Mouse (Mus musculus) adrenal gland, adult 8-10 months (tissue): ENCODE measurements around the gene Srebf1. TPM values are rescaled to one million over a fixed set of nuclear protein-coding genes. Genes with fewer than 3 reads are reported as not detected.

Experiments
- DNase-seq: peaks from one replicate; pipeline ENCODE4 v3.0.0; 2022
- total RNA-seq, 4 experiments: library from RNA; stranded (reverse); gene quantifications; 2 replicates each; pipeline ENCODE4 v1.2.4; 2022

The Srebf1 gene
- total RNA-seq, 4 experiments from 2014 or later = 165 to 367 (median 213) TPM

GRCm38 (mm10) chr11:60202710-60203638 lies 19.4 kb downstream of the Srebf1 start:
- no peak for DNase-seq

GRCm38 (mm10) chr11:60200384-60200783 lies 22.0 kb downstream of the Srebf1 start:
- no peak for DNase-seq

GRCm38 (mm10) chr11:60199702-60200184 lies 22.6 kb downstream of the Srebf1 start:
- DNase-seq = peak; percentile 82

- no peak for DNase-seq
These were observed 23.7 kb downstream of the Srebf1 start for GRCm38 (mm10) chr11:60198651-60199050.

DNA sequence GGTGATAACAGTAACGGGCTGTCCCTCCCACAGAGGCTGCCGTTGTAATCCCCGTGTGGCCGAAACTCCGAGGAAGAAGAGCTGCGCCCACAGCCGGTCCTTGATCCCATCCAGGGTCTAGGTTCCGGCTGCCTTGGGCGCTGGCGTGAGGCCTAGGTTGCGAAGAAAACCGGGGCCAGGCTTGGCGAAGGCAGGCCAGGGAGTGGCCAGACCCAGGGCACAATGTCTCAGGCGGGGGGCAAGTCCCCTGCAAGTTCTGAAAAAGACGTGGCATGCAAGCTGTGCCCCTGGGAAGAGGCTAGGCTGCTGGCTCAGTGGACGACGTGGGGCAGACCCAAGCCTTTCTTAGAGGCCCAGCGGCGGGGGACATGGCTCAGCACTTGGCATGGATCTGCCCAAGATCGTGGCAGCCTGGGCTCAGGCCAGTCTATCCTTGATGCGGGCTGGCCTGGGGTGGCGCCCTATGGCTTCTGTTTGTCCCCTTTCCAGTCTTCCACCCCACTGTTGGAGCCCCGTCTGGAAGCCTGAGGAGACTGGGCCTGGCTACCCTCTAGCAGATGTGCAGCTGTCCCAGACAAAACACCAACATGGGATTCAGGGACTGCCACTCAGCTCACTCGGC lies 24.3 kb downstream of the Srebf1 start:
- DNase-seq = no peak

DNA sequence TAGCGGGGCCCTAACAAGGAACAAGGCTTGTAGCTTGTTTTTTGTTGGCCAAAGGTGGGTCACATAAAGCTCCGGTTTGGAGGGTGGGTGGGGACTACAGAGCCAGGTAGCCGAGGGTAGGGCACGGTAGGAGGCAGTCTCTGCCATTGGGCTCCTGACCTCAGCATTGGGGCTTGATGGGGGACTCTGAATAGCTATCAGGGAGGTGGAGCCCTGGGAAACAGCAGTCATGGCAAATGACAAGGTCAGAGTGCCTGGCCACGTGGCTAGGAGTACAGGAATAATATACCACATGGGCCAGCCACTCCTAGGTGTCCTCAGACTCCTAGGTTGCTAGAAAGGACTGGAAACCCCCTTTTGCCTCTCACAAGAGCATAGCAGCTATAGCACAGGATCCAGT lies 26.0 kb downstream of the Srebf1 start:
- no peak for DNase-seq

GRCm38 (mm10) chr11:60195108-60195507 lies 27.3 kb downstream of the Srebf1 start:
- DNase-seq = no peak

- DNase-seq = no peak
These were observed 28.8 kb downstream of the Srebf1 start for GRCm38 (mm10) chr11:60193556-60193955.

DNA sequence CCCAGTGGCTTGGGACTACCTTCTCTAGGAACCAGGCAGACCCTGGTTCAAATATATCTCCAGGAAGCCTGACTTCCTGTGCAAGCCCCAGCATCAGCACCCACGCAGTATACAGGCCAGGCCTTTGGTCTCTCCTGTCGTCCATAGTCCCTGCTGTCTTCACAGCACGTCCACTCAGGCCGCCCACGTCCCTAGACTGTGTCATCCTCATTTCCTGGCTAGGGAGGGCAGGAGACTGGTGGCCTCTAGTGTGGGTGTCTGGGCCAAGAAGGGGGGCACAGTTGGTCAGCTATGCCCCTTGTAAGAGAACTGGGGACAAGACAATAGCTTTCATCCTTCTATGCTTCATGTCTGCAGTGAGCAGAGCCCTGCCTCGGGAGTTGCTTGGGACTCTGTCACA lies 29.8 kb downstream of the Srebf1 start:
- DNase-seq = no peak

- no peak for DNase-seq
These were observed 32.2 kb downstream of the Srebf1 start for GRCm38 (mm10) chr11:60190055-60190641.

- DNase-seq = no peak
These were observed 32.8 kb downstream of the Srebf1 start for GRCm38 (mm10) chr11:60189501-60190040.

DNA sequence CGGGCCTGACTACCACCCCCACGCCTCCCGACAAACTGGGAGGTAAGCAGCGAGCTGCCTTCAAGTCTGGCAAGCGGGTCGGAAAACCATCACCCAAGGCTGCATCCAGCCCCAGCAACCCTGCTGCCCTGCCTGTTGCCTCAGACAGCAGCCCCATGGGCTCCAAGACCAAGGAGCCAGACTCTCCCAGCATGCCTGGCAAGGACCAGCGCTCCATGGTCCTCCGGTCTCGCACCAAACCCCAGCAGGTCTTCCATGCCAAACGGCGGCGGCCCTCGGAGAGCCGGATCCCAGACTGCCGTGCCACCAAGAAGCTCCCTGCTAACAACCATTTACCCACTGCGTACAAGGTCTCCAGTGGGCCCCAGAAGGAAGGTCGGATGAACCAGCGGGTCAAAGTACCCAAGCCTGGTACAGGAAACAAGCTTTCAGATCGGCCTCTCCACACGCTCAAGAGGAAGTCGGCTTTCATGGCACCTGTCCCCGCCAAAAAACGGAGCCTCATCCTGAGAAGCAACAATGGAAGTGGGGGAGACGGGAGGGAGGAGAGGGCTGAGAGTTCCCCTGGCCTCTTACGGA lies 34.0 kb downstream of the Srebf1 start:
- DNase-seq = no peak

DNA sequence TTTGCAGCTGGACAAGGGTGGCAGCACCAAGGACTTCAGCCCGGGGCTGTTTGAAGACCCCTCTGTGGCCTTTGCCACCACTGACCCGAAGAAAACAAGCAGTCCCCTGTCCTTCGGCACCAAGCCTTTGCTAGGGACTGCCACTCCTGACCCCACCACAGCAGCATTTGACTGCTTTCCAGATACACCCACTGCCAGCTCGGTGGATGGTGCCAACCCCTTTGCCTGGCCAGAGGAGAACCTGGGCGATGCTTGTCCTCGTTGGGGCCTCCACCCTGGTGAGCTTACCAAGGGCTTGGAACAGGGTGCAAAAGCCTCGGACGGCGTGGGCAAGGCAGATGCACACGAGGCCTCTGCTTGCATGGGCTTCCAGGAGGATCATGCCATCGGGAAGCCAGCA lies 35.3 kb downstream of the Srebf1 start:
- DNase-seq = no peak

DNA sequence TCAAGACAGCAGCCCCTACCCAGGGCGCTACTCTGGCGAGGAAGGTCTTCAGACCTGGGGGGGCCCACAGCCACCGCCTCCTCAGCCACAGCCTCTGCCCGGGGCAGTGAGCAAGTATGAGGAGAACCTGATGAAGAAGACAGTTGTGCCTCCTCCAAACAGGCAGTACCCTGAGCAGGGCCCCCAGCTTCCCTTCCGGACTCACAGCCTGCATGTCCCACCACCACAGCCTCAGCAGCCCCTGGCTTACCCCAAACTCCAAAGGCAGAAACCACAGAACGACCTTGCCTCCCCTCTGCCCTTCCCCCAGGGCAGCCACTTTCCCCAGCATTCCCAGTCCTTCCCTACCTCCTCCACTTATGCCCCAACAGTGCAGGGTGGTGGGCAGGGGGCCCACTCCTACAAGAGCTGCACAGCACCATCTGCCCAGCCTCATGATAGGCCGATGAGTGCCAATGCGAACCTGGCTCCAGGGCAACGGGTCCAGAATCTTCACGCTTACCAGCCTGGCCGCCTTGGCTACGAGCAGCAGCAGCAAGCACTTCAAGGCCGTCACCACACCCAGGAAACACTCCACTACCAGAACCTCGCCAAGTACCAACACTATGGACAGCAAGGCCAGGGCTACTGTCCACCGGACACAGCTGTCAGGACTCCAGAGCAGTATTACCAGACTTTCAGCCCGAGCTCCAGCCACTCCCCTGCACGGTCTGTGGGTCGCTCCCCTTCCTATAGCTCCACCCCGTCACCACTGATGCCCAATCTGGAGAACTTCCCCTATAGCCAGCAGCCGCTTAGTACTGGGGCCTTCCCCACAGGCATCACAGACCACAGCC lies 36.8 kb downstream of the Srebf1 start:
- peak; percentile 46 for DNase-seq

- DNase-seq = no peak
These were observed 37.7 kb downstream of the Srebf1 start for GRCm38 (mm10) chr11:60184346-60185325.

DNA sequence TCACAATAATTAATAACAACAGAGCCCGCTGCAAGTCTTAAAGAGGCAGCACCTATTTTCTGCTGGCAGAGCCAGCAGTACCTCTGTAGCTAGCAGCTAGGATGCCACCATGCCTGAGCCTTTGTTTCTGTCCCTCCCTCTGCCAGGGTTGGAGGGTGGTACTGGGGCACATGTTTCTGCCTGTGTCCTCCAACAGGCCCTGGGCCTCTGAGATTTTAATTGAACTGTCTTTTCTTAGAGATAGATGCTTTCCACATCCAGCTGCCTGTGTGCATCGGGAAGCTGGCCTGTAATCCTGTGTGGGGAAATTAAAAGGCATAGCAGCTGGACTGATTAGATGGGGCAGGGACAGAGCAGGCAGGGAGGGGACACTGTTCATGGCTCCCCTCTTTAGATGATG lies 39.6 kb downstream of the Srebf1 start:
- DNase-seq = no peak

DNA sequence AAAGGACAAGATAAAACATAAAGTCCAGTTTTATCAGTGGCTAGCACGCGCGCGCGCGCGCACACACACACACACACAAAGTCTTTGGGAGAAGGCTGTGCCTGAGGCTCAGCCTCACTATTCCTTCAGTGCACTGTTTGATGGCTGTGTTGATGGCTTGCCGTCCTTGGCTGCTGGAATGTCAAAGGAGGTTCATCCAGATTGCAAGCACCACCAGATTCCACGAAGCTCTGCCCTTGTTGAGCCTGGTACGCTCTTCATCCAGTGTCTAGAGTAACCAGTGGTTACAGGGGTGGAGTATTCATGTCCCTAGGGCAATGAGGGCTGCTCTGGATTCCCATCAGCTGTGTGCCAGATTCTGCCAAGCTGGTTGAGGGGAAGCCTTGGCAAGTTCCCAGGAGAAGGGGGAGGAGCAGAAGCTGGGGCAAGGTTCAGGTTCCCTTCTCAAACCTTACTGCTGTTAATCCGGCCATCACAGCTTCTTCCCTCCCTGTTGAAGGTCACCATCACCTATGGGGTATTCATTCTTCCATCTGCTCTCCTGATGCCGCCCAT lies 40.2 kb downstream of the Srebf1 start:
- no peak for DNase-seq

DNA sequence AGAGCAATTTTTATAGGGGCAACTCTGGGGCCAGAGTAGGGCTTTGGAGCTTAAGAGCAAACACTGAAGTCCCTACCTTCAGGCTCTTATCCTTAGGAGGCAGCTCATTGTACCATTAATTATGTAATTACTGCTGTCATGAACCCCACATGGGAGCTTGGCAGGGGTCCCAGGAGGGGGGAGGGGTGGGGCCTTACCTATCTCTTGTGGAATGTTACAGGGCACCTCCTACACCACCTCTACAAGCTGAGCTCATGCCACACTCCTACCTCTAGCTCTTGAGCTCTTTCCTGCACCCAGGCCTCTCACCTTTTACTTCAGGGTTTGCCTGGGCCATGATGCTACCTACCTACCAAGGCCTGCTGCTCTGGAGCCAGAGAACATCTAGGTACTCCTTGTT lies 43.9 kb downstream of the Srebf1 start:
- DNase-seq = no peak

DNA sequence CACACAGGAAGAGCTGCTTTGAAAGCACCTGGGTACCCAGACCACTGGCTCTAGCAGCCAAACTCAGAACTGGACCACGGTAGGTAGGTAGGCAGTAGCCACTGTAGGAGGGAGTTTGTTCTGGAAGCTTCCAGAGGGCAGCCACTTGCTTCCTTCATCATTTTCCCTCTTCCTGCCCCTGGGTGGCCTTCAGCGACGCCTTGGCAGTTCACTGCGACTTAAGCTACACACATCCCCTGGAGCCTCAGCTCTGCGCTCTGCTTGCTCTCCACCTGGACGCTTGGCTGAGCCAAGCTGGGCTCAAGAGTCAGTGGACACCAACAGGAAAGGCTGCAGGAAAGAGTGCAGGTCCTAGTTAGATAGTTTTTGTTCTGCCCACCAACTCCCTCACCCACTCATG lies 44.4 kb downstream of the Srebf1 start:
- no peak for DNase-seq
